Mouse (Mus musculus) hematopoietic stem cell, adult 5-6 weeks (primary cell): Measurements from ENCODE around the gene Rapgef1. TPM values are rescaled to one million over a fixed set of nuclear protein-coding genes. Genes with fewer than 3 reads are reported as not detected.
A peak's percentile ranks its signal among the peaks of the same experiment; 100 is the strongest.
"Not testable (repeated sequence)": the region's sequence is repeated elsewhere in the genome, so short reads cannot be mapped to it uniquely, and the experiment has no call there.

ENCODE experiments used
- ATAC-seq, 2 experiments: fragments of 125-278 bp in 1 of 2; replicated peaks in 1 of 2; 2 replicates each; pipeline ENCODE4 v1.8.0; 2016 to 2017; ENCODE audit warnings: inconsistent platforms in 2 of 2, mild to moderate bottlenecking in 2 of 2, moderate number of reproducible peaks in 2 of 2, low read depth in 1 of 2, moderate TSS enrichment in 1 of 2; ENCODE audit not compliant: low FRiP score in 2 of 2, poor library complexity in 2 of 2, severe bottlenecking in 2 of 2, insufficient read depth in 1 of 2, low TSS enrichment in 1 of 2
- total RNA-seq: library from RNA; stranded (forward); fragments of 172-1452, 232-1000 nt; gene quantifications from 2 replicates; pipeline ENCODE4 v1.2.3, GENCODE M21; 2017

Gene Rapgef1
- total RNA-seq, 1 experiment from 2014 or later: 32.4 TPM

DNA sequence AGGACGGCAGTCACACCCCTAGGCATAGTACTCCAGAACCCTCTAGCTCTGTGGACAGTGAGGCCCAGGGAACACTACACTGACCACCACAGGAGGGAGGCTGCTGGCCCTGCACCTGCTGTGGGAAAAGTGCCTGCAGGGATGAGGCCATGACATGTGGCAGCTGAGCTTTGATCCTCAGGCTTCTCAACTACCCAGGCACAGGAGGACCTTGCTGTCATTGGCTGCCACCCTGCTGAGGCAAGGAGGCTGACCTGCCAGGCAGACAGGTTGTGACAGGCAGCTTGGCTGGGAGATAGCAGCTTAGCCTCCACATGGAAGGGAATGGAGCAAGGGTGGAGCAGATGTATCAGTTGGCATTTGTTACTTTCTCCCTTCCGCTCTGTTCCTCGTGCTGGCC, 86.0 kb downstream of the Rapgef1 start:
- no peak for ATAC-seq

DNA sequence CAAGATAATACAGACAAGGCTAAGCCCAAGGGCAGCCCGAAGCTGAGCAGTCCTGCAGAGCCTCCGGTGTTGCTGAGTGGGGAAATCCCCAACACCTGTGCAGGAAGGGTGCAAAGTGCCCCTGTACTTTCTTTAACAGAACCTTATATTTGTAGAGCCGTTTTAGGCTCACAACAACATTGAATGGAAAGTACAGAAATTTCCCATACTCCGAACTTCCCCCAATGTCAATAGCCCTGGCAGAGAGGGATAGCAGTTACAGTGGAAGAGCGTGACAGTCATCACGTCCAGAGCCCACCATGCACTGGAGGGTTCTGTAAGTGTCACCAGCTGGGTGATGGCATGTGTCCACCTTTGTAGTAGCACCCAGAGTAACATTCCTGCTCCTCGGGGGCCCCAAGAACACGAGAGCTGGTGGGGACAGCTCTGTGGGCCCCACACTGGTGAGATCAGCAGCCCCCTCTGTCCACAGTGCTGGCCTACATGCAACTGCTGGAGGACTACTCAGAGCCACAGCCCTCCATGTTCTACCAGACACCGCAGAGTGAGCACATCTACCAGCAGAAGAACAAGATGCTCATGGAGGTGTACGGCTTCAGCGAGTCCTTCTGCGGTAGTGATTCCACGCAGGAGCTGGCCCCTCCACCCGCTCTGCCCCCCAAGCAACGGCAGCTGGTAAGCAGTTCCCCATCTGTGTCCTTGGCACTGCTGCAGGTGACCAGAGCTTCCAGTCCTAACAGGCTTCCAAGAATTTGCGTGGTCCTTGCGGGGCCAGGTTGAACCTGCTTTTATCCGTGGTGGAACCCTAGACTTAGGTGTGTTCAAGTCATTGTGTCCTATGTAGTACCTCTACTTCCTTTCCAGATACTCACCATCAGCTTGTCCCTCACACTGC, 87.5 kb downstream of the Rapgef1 start:
- no peak for ATAC-seq

DNA sequence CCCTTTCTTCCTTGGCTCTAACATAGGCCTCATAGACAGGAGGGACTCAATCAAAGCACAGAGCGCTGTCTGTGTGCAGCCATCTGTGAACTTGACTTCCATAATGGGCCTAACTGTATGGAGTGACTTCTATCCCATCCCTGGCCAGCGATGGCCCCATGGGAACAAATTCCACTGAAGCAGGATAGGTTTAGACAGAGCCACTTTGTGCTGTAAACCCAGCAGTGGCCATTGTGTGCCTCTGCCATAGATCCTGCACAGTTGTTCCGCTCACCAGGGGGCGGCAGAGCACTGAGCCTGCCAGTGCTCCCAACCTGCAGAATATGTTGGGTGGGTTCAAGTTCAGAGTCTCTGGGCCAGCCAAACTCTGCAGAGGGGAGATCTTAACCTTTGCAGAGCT, 88.2 kb downstream of the Rapgef1 start:
- ATAC-seq: no peak

DNA sequence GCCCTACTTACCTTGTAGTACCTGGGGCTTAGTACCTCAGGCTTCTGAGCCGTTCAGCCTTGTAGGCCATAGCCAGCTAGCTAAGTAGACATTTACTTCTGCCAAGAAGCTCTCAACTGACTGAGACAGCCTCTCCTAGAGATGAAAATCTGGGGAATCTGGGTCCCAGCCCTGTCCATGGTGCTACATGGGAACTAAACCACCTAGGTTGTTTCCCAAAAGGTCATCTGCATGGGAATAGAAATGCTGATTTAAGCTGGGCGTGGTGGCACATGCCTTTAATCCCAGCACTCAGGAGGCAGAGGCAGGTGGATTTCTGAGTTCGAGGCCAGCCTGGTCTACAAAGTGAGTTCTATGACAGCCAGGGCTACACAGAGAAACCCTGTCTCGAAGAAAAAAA, 88.7 kb downstream of the Rapgef1 start:
- ATAC-seq: not testable (repeated sequence)

DNA sequence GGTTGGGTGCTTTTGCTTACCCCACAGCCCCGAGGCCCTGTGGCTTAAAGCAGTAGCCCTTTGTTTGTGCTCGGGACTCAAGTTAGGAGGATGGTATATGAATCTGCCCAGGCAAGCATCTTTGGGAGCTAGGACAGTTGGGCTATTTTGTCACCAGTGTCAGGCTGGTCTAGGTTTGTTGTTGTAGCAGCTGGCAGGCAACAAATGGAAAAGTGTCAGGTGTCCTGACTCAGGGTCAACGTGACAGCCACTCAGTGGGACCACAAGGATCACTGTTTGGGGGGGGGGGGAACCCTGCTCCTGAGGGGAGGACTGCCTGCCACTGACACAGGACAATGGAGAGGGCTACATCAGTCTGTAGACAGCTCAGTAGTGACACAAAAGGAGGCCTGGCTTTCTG, 91.5 kb downstream of the Rapgef1 start:
- ATAC-seq: no peak

DNA sequence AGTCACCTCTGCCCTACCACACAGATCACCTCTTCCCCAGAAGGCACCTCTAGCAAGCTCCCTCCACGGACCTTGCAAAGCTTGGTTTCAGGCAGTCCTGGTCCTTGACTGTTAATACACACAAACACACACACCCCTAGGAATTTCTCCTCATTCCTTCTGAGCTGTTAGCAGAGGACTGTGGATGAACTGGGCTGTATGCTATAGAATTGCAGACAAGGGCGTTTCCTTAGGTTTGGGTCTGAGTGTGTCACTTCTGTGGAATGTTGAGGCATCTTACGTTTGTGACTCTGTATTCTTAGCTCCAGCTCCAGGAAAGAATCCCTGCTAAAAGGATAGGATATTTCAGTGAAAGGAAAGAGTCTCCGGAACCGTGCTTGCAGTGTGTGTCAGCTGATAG, 92.4 kb downstream of the Rapgef1 start:
- no peak for ATAC-seq

DNA sequence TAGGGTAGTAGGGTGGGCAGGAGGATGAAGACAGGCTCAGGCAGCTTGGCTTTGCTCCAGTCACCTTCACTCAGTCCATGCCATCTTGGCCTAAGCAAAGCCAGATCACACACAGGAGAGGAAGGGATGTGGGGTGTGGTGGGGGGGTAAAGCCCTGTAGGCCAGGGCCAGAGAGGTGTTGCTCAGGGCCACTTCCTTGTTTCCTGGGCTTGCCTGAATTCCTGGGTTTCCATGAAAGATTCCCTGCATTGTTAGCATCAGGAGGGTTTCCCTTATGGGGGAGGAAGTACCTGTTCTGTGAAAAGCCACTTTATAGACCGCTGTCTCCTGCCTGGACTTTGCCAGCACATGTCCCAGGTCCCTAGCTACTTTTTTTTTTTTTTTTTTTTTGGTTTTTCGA, 94.0 kb downstream of the Rapgef1 start:
- ATAC-seq: no peak

DNA sequence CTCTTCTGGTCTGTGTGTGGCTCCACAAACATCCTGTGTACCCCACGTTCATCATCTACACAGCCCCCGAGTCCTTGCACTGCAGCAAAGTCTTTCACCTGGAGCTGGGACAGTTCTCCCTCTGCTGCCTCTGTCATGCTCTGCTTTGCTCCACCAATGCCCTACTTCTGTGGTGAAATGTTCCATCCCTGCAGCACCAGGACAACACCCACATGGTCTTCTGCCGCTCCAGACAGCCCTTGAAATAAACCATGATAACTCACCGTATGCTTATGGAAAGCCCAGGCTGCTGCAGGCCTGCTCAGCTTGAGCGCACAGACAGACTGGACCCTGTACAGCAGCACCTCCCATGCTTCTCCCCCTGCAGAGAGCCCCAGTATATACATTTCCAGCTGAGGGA, 94.6 kb downstream of the Rapgef1 start:
- ATAC-seq: no peak

DNA sequence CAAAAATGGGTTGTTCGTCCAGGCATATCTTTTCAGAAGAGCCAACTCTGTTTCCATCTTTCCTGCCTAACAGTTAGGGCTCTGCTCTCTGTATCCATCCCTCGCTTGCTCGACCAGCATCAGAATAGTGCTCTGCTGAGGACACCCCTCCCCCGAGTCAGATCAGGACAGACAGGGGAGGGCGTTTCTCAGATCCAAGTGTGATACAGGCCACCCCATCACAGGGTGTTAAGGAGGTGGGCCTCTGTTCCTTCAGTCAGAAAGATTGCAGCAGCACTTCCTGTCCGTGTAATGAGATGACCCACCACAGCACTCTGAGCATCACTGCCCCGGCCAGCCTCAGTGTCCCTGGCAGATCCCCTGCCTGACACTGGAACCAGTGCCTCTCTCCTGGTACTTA, 96.6 kb downstream of the Rapgef1 start:
- no peak for ATAC-seq

DNA sequence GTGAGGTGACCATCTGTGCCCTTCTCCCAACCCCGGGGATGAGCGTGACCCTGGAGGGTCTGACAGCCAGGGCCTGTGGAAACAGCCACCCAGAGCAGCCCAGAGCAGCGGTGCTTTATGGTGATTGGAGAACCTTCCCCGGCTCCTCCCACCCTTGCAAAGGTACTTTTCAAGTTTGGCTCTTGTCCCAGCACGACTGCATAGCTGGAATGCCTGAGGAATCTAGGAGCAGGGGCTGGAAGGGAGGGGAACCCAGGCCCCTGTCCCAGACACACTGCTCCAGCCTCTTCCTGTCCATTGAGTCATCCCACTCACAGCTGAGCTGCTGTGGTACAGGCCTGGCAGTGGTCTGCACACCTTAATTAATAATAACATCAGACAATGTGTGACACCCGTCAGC, 97.2 kb downstream of the Rapgef1 start:
- ATAC-seq: no peak

DNA sequence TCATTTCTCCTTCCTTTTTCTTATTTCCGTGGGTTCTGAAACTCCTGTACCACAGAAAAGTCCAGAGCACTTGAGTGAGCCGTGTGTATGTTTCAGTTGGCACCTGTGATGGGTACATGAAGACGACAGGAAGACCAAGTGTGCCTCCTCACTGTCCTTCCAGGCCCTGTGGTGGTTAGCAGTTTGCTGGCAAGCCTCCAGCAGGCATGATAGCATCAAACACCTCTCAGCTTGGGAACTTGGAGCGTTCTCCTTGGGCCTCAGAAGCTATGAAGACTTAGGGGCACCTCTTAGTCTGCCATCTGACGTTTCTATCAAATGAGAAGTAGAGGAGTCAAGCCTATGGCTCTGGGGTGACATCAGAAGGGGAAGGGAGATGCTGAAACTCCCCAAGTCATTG, 99.1 kb downstream of the Rapgef1 start:
- ATAC-seq: no peak

DNA sequence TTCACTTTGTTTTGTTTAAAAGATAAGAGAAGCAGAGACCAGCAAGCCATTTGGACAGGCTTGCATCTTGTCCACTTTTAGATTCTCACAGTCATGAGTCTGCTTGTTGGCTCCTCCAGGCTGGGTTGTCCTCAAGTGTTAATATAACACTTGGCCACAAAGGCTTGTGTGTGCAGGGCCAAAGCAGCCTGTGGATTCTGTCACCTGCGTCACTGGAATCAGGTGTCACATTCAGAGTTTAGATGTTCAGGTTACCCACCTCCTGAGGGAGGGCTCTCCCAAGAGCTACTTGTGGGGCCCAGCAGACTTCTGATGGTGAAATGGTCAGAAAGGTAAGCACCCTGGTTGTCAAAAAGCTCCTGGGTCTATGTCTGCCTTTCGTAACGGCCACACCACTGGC, 103.6 kb downstream of the Rapgef1 start:
- no peak for ATAC-seq

DNA sequence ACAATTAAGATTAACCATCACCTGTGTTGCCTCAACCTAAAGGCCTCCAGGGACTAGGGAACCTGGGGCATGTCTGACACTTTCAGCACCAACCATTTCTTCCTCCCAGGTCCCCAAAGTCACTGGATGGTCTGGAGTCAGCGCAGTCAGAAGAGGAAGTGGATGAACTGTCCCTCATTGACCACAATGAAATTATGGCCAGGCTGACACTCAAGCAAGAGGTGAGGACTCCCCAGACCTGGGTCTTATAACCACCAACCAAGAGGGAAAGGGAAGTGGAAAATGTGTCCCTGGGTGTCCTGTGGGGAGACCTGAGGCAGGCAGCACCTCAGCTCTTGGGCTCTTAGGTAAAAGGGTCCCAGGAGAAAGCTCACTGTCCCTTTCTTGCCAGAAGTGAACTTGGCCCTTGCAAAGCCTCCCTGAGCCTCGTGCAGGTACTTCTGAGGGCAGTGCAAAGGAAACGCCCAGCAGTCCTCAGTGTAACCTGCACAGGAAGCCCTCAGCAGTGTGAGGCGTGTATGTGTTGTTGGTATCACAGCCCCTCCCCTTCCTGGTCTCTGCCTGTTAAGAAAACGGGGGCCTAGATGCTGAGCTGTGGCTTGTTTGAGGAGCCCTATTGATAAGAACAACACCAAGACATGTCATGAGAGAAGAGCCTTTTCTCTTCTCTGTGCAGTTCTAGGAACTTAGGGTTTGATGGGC, 105.3 kb downstream of the Rapgef1 start:
- ATAC-seq: peak; percentile 9 to 36; a peak in 2 of 4 replicates

DNA sequence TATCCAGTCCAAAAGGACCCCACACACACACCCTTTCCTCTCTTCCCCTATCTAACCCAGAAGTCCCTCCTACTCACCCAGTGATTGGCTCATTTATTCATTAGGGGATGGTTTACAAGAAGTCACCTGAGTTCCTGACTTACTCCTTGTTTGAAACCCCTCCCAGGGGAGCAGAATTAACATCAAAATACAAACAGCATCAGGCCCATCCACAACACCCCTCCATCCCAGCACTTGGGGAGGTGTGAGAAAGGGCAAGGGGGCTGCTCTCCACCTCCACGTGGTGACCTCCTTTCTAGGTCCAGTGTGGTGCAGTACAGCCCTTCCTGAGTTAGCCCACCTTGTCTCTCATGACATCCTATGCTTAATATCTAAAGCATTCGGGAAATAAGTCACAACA, 110.0 kb downstream of the Rapgef1 start:
- no peak for ATAC-seq

DNA sequence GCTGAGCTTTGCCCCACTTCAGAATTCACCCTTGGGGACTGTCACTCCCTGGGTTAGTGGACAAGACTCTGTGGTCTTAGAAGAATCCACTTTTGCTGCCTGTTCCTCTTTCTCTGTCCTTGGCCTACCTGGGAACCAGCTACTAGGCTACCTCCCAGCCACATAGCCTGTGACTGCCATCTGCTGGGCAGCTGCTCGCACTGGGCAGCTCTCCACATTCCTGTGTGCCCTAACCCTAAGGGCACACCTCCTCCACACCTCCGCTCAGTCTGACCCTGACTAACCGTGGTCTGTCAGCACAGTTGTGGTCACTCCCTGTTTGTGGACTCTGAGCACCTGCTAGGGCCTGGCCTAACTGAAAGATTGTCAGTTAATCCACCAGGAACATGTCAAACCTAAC, 112.0 kb downstream of the Rapgef1 start:
- ATAC-seq: peak; percentile 69 to 89

DNA sequence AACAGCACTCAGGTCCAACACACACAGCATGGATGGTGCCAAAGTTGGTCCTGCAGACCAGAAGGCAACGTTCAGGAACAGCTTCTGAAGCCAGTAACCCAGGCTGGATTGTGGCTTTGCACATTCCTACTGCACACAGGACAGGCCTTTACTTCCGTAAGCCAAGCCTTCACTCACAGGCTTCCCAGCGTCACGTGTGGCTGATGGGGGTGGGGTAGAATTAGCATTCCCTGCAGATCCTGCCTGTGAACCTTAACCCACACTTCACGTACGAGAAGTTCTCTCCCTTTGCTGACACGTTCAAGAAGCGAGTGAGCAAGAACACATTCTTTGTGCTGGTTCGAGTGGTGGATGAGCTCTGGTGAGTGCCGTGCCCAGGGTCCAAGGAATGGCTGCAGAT, 113.0 kb downstream of the Rapgef1 start:
- no peak for ATAC-seq

DNA sequence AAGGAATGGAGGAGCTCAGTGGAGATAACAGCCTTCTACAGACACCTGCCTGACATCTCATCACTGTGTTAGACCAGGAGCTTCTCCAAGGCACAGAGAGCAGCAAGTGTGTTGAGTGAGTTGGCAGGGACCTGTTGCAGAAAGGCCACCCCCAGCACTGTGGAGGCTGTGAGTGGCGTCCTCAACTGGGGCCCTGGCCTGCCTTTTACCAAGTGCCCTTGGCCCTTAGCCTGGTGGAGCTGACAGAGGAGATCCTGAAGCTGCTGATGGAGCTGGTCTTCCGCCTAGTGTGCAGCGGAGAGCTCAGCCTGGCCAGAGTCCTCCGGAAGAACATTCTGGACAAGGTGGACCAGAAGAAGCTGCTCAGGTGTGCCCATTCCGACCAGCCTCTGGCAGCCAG, 113.8 kb downstream of the Rapgef1 start:
- no peak for ATAC-seq

DNA sequence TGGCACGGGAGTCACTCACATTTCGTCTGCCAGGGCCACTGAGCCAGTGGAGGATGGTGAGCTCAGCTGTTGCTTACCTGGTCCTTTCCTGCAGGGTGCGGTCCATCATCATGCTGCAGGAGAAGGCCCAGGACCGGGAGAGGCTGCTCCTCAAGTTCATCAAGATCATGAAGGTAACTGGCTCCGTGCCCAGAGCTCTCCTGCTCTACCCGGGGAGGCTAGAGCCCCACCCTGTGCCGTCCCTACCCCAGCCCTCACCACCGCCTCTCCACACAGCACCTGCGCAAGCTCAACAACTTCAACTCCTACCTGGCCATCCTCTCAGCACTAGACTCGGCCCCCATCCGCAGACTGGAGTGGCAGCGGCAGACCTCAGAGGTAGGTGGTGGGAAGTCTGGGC, 116.2 kb downstream of the Rapgef1 start:
- no peak for ATAC-seq
